Mouse (Mus musculus) frontal cortex, postnatal 10 days (tissue): ENCODE results near the gene Nr1d1.

Experiments
- DNase-seq, 2 experiments: peaks; one replicate each; pipeline ENCODE4 v3.0.0; 2022; ENCODE audit warnings: low spot score in 2 of 2, mixed read lengths in 1 of 2

Nr1d1 gene

DNA sequence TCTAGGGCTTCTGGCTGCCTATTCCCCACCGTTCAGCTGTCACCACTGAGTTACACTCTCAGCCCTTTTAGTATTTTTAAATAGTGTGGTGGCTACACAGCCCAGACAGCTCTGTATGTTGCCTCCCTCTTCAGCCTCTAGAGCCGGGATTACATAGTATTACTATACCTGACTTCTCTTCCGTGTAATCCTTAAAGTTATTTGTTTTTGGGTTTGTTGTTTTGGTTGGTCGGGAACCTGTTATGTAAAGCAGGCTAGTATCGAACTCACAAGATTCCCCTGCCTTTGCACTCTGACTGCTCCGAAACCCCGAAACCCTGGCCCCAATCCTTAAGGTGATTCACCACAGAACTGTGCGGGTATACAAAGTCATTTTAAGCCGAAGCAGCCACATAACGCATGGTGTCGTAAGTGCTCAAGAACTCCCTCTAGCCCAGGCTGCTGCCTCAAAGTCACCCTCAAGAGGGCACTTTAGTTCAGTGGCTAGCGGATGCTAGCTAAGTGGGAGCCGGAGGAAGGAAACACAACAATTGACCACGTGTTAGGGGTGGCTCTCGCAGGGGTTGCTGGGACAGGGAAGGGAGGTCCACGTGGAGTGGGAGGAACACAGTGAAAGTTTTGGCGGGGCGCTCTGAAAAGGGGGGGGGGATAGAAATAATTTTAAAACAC lies 13.6 kb upstream of the Nr1d1 start:
- DNase-seq = peak; percentile 81 to 85

DNA sequence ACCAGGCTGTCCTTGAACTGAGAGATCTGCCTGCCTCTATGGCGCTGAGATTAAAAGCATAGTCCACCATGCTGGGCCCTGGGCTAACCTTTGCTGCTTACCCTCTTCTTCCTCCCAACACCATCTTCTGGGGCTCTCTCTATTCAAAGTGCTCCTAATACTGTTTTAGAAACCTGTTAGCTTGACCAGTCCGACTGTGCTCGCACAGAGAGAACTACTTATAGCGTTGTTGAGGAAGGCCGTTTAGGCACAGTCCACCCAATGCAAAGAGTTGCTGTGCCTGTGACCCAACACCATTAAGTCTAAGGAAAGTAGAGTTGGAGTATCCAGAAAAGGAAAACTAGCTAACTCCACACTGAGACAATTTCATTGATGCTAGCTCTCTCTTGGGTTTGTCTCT lies 13.0 kb upstream of the Nr1d1 start:
- DNase-seq = no peak

DNA sequence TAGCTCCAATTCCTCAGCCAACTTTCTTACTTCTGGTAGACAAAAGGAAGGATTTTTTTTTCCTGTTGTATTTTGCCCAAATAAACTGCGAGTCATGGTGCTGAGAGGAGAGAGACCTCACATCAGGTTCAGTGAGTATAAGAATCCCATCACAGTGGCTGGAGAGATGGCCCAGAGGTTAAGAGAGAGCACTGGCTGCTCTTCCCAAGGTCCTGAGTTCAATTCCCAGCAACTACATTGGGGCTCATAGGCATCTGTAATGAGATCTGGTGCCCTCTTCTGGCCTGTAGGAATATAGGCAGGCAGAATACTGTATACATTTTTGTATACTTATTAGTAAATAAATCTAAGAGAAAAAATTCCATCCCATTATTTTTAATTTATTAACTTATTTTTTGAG lies 12.6 kb upstream of the Nr1d1 start:
- no peak for DNase-seq

DNA sequence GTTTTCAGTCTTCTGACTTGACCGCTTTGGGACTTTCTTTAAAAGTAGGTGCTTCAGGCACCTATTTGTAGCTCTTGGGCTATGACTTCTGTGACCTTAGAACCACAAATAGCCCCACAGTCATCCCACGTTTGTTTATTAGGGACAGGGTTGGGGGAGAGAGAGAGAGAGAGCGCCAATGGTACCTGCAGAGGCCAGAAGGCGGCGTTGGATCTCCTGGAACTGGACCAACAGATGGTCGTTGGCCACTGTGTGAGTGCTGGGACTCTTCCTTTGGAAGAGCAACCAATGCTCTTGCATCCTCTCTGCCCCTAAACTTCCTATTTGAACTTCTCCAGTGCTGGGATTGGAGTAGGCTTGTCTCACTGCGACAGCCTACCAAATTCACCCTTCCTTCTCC lies 12.1 kb upstream of the Nr1d1 start:
- DNase-seq = no peak

DNA sequence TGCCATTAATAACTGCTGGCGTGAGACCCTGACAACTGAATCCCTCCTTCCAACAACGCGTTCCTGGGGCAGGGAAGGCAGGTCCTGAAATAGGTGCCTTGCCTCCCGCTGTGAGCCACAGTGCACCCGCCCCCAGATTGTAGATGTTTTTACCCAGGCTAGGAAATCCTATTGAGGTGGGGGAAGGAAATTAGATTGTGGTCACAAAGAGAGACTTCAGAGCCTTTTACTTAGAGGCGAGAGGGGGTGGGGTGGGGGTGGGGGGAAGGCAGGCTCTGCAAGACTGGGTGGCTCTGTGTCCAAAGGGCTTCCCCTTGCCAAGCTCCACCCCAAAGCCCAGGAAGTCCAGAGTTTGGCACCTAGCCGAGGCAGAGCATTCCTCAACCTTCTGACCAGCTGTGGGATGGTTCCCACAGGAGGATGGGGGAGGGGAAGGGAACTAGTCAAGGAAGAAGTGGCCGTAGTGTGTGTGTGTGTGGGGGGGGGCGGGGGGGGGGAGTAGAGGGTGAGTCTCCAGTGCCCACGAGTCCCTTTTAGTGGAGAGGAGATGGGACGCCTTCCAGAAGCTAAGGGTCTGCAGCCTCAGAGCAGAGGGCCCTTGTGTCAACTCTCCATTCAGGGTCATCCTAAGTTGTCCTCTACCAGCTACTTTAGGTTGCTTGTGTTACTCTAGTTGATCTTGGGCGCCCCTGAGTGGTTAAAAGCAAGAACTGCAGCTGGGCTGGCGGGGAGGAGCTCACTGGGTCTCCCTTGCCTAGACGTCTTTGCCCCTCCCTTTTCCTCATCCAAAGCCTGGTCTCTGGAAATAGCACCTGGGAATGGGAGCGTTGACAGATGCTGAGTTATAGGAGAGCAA lies 11.5 kb upstream of the Nr1d1 start:
- DNase-seq = peak; percentile 91 to 95

DNA sequence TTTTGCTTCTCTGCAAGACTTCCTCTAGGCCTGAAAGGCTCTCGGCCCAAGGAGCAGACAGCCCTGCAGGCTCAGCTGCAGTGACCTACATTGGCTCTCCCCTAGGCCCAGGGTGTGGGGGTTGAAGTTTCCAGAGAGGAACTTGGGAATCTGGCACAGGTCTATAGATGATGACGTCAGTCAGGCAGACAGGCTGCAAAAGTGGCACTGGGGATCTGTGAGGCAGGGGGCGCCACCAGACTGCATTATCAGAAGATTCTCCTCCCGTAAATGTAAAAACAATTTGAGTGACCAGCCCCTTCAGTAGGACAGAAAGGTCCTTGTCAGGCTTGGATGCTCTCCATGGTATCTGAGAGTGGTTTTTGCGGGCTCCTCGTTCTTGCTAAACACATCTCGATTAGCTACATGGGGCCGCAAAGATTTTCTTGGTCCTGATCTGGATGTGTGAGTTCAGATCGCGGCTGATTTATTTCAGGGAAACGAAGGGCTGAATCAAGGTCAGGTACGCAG lies 10.7 kb upstream of the Nr1d1 start:
- DNase-seq = peak; percentile 83 to 90

DNA sequence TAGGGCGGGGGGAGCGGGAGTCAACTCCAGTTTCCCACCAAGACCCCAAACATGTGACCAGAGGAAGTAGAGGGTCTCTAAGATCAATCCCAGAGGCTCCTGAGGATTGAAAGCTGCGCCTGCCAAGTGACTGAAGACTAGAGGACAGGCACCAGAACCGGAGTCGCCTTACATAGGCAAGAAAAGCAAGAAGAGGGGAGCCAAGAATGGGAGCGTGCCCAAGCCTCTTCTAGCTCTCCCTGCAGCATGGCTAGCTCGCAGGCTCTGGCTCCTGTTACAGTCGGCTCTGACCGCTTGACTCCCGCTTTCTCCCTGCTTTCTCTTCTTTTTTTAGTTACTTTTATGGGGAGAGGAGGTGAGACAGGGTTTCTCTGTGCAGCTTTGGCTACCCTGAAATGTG lies 10.1 kb upstream of the Nr1d1 start:
- no peak for DNase-seq

DNA sequence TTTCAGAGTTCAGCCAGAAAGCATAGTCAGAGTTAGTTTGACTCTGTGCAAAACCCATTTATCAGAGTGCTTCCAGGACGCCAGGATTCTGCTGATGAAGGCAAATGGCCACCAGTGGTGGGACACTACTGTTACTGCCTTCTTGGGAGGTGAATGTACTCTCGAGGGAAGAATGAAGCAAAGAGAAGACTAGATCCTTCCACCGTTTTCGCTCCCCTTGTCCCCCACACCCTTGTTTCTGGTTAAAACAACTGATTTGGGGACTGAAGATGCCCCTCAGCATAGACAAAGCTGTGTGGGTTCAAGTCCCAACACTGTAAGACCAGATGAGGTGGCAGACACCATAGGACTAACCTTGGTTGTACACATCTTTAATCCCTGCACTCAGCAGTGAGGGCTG lies 9.0 kb upstream of the Nr1d1 start:
- DNase-seq = no peak

DNA sequence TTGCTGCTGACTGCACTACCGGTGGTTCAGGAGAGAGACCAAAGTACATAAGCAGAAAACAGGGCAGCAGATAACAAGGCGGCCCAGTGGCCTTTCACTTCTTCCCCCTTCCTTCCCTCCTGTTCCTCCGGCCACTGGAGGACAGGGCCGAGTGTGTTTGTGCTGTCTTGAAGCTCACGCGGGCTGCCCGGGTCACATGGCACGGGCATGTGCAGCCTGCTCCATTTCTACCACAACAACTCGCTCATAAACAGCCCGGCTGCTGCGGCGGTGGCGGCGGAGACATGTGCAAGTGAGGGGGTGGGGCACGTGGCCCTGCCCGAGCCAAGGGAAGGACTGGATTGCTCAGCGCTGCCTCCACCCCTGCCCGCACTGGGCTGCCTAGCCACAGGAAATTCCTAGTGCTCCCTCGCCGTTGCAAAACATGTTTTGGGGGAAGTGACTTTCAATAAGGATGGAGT lies 8.1 kb upstream of the Nr1d1 start:
- peak; percentile 93 to 98 for DNase-seq

DNA sequence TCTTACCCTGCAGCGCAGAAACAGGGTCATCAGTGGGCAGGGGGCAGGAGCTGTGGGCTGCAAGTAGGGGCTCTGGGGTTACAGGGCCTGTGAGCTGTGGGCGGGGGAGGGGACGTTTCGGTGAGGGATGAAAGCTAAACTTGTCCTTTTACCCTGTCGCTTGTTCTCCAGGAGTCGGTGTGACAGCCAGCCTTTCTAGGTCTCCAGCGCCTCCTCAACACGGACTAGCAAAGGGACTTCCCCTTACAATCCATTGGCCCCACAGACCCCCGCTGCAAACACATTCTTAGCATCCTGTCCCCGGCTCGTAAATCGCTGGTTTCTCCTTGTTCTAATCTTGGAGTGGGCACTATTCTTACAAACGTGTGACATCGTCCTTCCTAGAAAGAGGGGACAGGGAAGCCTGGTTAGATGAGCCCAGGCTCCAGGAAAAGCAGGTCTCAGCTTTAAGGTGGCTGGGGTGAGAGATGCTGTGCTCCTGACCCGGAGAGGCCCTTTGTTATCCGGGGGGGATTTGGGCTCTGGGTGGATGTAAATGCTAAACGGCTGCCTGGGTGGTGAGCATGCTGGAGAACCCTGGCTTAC lies 7.6 kb upstream of the Nr1d1 start:
- peak in 1 of 2 experiments; percentile 29 for DNase-seq

DNA sequence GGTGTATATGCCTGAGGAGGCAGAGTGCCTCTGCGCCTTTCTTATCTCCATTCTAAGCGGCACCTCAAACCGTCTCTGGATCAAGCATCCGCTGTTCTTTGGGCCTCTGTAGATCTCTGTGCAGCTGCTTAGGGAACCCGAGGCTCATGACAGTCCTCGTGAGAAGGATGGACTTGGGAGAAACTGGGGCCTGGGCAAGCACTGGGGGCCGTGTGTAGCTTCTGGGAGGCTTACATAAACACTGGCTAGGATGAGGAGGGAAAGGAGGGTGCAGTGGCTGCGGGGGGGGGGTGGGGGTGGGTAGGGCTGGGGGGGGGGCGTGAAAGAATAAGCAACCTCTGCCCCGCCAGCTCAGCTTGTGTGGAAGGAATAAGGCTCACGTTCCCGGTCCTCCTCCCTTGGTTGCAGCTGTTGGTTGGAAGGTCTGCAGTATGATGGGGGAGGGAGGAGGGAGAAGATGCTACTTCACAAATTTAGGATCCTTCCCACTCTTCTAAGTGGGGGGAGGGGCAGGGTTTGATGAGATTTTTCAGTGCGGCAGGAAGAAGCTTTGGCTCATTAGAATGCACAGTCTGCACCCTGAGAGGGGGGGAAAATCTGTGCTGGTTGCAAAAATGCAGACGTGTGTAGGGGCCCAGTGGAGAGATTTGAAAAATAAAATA lies 6.8 kb upstream of the Nr1d1 start:
- DNase-seq = peak; percentile 68 to 91

DNA sequence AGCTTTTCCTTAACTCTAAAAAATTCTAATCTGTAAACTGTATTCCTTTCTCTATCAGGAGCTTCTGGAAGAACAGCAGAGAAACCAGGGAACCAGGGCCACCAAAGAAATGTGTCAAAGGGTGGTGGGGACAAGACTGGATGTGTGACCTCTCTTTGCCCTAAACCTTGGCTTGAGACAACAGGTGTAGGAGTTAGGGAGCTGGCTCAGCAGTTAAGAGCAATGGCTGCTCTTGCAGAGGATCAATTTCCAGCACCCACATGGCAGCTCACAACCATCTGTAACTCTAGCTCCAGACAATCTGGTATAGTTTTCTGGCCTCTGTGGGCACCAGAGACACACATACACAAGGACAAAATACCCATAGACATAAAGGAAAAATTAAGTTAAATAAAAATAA lies 2.8 kb upstream of the Nr1d1 start:
- DNase-seq = no peak

DNA sequence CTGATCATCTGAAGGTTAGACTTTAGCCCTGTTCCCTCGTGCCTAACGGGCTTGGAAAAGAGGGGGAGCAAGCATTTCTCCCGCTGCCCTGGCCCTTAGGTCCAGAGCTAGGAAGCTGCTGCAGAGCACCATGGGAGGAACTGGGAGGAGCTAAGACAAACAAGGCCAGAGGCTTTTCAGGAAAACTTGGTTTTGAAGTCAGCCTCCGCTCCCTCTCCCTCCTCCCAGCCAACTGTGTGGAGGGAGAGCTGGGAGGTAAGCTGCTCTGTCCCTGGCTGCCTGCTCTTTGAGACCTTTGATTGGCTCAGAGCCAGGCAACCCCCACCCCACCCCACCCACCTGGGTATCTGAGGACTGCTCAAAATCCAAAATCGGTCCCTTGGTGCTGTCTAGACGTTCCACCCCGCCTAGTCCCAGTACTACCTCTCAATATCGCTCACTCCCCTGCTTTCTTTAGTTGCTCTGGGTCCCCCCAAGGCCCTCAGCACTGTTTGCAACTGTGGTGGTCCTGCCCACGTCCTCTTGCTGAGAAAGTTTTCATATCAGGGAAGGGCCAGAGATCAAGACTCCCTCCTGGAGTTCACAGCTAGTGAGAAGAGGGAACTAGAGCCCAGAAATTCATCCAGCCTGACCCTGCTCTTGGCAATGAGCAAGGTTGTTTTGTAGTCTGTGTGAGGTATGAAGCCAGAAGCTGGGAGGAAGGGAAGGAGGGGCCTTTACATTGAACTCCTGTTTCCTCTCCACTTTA lies 1.9 kb upstream of the Nr1d1 start:
- no peak for DNase-seq

DNA sequence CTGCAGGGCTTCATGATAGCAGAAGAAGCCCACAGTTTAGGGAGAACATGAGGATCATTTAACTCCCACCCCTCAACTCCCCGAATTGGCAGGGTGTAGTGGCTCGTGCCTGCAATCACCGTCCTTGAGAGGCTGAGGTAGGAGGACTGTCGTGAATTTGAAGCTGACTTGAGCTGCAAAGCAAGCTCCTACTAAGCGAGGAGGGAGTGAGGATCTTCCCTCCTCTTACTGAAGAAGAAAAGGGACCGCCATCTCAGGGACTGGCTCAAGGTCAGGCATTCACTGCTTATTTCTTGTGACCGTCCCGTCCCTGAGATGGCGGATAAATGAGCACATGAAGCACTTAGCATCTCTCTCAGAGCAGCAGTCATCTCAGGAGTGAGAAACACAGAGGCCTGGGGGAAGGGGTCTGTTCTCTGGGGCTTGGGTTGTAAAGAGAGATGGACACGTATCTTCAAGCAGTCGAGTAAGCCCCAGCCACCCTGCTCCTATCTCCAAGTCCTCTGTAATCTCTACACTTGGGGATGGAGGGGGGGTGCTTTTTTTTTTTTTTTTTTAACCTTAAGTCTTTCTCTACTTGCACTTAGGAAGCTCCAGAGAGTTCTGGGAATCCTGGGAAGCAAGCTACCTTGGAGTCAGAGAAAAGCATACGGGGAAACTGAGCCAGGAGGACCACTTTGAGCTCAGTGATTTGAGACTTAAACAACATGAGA lies 1.1 kb upstream of the Nr1d1 start:
- DNase-seq = no peak

DNA sequence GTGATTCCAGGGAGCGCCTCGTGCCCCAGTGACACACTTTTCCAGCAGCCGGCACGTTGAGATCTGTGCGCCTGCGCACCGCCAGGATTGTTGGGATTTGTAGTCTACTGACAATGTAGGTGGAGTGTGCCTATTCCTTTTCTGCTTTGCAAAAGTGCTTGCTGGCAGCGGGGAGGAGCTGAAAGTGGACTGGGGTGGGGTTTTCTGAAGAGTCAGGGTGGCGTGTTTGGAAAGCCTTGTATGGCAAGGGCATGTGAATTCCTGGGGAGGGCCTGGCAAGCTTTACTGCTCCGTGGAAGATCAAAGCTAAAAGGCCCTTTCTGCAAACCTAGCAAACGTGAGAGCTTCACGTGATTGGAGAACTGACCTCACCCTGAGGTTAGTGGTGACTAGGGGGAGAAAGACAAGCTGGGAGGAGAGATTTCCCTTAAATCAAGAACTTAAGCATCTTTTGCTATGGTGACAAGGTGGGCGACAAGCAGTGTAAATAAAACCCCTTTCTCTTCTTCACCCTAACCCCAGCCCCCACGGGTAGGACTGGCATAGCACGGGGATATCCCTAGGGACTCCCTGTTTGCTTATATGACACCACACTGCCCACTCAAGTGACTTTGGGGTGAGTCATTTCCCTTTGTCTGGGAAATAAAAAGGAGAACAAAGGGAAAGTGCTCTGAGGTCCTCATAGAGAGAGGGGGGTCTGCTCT lies 367 bp upstream of the Nr1d1 start:
- peak; percentile 99 for DNase-seq

DNA sequence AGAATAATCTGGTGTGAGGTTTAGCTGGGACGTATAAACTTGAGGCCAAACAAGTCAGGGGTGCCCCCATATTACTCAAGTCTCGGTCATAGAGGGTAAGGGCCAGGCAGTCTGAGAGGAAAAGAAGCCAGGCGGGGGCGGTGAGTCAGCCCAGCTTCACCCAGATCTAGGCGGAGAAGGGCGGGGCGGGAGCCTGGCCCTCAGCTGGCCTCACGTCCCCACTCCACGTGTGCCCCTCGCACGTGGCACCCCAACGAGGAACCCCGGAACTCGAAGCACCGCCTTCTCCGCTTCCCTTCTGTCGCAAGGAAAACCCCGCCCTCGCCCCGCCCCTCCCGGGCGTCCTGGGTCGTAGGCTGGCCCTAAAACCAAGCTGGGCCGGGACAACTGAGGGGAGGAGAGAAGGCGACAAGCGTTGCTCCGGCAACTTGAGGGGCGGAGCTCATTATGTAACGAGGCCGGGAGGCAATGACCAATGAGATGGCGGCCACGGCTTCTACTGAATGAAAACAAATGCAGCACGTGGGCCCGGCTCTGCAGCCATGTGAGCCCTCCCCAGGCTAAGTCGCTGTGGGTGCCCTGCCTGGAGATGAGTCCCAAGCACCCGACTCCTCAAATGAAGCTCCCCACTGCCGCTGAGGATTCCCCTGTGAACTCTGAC lies 1.4 kb downstream of the Nr1d1 start:
- peak; percentile 98 to 99 for DNase-seq

DNA sequence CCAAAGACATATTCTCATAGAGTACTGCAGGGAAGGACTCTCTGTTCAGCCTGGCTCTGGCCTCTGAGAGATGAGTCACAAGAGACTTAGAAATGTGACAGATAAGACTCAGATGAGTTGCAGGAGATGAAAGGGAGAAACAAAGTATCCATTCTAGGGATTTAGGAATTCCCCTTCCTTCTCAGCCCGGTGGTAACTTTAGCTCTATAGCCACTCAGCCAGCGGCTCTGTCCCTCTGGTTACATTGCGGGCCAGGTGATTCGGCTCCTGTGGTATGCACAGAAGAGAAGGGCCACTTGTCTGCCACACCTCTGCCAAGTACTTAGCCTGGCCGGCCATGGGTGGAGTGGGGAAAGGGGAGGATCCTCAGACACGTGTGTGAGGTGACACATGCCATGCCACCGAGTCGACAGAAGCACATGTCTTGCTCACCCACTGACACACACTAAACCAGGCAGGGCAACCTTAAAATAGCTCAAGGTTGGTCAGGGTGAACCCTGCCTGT lies 2.4 kb downstream of the Nr1d1 start:
- no peak for DNase-seq

DNA sequence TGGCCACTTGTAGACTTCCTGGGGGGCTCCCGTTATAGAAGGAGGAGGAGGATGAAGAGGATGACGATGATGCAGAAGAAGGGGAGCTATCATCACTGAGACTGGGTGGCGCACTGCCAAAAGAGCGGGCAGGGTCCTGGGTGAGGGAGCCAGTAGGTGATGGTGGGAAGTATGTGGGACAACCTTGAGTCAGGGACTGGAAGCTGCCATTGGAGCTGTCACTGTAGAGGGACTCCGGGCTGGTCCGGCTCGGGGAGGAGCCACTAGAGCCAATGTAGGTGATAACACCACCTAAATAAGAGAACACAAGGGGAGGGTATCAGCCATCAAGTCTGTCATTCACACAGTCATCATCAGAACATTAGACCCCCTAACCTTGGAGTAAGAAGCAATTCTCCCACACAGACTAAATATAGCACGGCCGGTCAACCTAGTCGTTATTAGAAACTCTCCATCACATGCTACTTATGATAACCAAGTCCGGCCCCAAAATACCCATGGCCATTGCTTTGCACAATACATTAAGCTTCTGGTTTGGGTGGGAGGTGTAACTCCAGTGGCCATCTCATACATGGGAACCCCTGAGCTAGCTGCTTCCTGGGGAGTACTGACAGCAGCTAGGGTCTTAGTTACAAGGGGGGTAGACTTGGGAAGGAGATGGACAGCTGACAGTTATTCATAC lies 3.1 kb downstream of the Nr1d1 start:
- DNase-seq = no peak

DNA sequence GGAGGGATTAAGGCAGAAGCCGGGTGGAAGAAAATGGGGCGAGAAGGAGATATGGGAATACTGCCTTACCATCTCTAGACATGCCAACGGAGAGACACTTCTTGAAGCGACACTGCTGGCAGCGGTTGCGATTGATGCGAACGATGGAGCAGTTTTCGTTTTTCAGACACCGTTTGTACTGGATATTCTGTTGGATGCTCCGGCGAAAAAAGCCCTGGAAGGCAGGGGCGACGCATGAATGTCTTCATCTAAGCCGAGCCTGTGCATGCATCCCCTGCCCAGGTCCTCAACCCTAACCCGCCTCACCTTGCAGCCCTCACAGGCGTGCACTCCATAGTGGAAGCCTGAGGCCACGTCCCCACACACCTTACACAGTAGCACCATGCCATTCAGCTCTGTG lies 4.0 kb downstream of the Nr1d1 start:
- DNase-seq = no peak
